Mouse (Mus musculus): ENCODE measurements around the gene Cacnb4. TPM values are rescaled to one million over a fixed set of nuclear protein-coding genes. Genes with fewer than 3 reads are reported as not detected.

Cacnb4 gene
- total RNA-seq, 2 experiments from 2014 or later = 143 to 154 TPM

DNA sequence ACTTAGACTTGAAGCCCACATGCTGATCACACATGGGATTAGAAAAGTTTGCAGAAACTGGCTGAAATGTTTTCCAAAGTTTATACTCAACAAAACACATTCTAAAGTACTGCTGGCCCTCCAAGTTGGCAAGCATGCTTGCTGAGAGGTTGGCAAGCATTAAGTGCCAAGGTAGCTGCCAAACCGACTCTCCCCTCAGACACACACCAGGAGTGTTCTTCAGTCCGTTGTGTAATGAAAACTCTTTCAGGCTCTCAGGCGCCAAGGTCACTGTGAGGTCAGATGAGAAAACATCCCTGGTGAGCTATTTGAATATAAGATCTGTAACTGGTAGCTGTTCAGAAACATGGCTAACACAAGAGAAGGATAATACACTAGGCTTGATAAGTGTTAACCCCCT lies 97.8 kb downstream of the Cacnb4 start:
- intact Hi-C loops (cut with DNase I) = no loop called here

DNA sequence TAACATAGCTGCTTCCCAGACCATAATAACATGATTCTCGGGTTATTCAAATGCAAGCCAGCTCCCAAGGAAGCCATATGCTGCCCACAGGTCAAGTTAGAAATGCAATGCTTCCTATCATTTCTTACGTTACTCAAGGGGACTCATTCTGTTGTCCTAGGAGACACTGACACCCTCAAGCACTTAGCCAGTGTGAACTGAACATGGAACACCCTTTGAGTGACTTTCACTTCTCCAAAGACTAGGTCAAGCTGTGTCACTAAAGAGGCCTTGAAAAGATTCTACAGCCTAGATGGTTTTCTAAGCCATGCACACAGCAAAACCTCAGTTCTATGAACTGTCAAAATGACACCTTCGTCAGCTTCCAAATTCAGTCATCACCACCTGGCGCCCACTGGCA lies 98.9 kb downstream of the Cacnb4 start:
- intact Hi-C loops (cut with DNase I) = no loop called here
- no peak for DNase-seq (ENCODE audit: low spot score in 2 of 2)

More for the DNA sequence above, 97.8 kb downstream of the Cacnb4 start:
- DNase-seq (ENCODE audit: low spot score in 2 of 2) = no peak

DNA sequence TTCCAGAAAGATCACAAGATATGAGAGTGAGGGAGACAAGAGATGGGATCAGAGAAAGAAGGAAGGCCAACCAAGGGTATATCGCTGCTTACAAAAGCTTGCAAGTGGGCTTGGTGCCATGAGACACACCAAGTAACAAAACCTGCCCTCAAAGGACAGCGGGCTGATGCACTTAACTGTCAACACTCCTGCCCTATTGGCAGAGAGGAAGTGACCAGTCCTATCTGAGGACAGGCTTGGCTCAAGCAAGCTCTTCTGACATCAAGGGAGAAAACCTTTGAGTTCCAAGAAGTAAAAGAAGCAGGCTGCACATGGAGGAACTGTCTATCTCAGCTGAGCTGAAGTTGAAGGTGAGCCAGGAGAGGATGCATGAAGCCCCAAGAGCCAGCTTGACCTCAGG lies 100.1 kb downstream of the Cacnb4 start:
- intact Hi-C loops (cut with DNase I) = no loop called here
- no peak for DNase-seq (ENCODE audit: low spot score in 2 of 2)

DNA sequence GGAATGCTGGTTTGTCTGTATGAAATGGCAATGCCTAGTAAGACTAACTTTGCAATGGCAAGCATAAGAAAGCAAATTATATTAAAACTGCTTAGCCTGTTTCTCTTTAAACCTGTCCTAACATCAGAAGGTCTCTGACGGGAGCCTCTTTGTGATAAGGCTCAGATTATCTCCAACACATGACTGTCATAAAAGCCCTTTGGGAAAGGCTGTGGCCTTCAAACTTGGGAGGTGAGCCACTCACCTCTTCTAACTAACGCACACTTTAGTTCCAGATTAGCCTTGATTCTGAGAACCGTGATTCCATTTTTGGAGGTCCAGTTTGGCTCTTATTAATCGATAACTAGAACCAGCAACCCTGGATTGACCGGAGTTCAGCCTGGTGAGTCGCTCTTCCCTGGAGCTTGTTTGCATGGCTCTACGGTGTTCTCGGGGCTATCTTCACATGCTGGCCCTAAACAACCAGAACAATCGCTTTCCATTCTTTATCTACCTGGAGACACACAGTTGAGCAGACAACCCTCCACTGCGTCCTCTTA lies 100.9 kb downstream of the Cacnb4 start:
- intact Hi-C loops (cut with DNase I) = no loop called here
- no peak for DNase-seq (ENCODE audit: low spot score in 2 of 2)

DNA sequence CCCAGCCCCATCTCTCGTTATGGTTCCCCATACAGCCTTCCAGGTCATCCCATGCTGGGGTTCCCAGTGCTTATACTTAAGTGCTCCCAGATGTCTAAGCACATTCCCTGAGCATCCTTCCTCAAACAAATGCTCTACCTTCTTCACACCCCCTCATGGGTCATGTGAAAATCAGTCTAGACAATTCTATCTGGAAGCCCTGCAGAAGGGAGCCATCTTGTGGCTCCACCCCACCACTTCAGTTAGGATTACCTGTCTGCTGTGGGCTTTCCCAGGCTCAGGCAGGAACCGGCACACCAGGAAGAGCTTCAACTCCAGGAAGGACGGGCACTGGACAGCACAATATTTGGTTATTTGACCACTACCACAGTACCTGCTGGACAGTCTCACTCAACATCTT lies 101.7 kb downstream of the Cacnb4 start:
- DNase-seq (ENCODE audit: low spot score in 2 of 2) = no peak
- intact Hi-C loops (cut with DNase I) = no loop called here

DNA sequence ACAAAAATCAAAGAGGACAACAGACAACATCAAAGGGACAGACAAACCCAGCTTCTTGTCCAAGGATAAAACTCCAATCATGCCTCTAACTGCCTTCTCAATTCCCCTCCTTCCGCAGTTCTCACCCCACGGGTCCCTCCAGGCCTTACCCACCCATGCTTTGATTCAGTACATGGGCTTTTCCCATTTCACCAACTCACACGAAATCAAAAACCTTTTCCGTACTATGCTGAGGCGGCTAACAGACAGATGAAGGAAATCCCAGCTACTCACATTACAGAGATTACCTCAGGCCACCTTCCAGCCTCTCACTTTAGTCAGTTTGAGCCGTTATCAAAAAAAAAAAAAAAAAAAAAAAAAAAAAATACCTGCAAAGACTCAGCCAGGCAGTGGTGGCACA lies 104.4 kb downstream of the Cacnb4 start:
- intact Hi-C loops (cut with DNase I) = no loop called here

DNA sequence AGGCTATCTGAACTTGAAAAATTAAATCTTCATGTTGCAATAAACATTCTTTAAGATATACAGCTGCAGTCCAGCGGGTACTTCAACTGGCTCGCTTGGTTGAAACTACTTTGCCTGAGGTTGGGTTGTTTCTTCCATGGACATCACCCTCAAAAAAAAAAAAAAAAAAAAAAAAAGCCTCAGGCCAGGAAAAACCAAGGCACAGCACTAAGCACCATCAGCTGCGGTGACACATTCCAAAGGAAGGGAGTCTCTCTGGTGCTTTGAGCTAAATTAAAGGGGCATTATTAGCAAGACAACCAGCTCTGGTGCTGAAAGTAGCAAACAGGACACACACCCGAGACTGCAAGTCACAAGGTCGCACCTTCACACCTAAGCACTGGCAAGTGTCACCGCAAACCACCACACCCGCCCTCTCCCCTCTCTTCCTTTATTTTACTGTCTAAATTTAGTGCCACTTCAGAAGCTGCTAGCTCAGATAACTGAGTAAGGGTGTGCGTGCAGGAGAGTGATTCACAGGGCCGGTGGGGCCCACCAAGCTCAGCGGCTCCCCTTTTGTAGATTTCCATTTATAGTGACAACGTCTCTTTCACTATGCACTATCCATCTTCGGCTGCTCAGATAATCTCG lies 105.2 kb downstream of the Cacnb4 start:
- no peak for DNase-seq (ENCODE audit: low spot score in 2 of 2)
- intact Hi-C loops (cut with DNase I) = no loop called here

More for the DNA sequence above, 104.4 kb downstream of the Cacnb4 start:
- no peak for DNase-seq (ENCODE audit: low spot score in 2 of 2)

DNA sequence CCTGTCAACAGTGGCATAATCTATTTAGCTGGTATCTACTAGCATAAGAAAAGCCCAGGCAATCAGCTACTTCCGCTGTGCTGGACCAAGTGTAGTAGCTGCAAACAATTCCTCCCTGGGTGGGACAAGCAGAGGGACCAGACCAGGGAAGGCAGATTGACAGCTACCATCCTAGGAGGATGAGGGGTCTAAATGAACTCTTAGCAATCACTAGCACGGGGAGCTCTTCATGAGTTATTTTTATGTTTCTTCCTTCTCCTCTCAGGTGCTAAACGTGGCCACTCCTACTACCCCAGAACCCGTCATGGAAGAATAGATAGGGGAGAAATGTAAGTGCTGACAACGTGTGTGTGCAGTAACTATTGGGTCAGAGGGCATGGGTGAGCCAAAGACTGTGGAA lies 105.8 kb downstream of the Cacnb4 start:
- intact Hi-C loops (cut with DNase I) = no loop called here

DNA sequence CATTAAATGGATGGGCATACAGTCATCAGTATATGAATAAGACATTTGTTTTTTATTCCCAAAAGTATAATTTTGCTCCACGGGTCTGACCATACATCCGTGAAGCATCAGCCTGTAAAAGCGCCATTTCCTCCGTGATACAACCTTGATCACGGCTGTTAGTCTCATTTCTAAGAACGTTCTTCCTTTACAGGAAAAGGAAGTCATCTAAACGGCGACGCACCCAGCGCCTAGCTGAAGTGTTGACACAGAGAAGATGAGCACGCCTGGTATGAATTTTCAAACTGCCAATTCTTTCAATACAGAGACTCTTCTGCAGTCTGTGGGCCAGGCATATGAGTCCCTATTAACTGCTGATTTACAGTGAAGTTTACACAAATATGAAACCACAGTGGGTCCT lies 106.5 kb downstream of the Cacnb4 start:
- DNase-seq (ENCODE audit: low spot score in 2 of 2) = no peak
- intact Hi-C loops (cut with DNase I) = no loop called here

More for the DNA sequence above, 105.8 kb downstream of the Cacnb4 start:
- no peak for DNase-seq (ENCODE audit: low spot score in 2 of 2)

DNA sequence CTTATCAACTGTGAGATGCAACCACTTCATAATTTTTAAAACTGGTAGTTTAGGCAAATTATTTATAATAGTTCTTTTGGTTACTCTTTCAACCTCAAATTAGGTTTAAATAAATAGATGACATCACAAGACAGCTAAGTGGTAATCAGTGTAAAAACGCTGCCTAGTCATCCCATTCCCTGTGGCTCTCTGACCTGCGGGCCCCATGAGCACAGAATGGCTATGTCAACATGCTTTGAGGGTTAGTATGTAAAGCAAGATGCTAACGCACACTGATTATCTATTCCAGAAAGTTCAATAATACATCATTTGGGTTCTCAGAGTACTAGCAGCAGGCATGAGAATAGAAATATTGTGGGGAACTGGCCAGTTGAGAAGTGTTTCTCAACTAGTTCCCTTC lies 108.5 kb downstream of the Cacnb4 start:
- DNase-seq (ENCODE audit: low spot score in 2 of 2) = no peak
- intact Hi-C loops (cut with DNase I) = no loop called here

DNA sequence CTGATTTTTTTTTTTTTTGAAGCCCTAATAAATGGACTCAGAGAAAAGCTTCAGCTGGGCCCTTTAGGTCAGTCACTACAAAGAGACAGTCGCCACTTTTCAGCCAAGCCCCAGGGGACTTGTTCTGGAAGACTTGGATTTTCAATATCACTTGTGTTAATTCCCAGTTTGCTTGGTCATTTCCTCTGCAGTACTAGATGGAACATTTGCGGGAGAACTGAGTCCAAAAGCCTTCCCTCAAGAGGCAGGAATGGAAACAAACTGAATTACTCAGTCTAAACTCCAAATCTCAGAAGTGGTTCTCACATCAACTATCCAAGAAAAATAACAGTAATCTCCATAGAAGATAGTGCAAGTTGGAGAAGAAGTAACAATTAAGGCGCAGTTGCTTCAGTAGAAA lies 109.2 kb downstream of the Cacnb4 start:
- DNase-seq (ENCODE audit: low spot score in 2 of 2) = no peak
- intact Hi-C loops (cut with DNase I) = no loop called here

DNA sequence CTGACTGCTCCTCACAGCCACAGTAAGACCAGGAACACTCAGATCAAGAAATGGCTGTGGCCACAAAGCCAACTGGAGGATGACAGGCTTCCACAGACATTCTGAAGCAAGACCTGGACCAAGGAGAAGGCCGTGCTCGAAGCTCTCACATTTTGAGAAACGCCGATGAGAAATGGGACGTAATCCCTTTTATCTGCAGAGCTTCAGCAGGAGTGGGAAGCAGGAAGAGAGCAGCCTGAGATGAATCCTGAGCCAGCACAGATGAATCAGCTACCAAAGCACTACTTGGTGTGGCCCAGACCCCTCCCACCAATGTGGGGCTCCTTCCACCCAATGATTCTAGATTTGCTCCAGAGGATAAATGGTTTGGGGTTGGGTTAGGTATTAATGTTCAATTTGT lies 113.4 kb downstream of the Cacnb4 start:
- no peak for DNase-seq (ENCODE audit: low spot score in 2 of 2)
- intact Hi-C loops (cut with DNase I) = no loop called here

DNA sequence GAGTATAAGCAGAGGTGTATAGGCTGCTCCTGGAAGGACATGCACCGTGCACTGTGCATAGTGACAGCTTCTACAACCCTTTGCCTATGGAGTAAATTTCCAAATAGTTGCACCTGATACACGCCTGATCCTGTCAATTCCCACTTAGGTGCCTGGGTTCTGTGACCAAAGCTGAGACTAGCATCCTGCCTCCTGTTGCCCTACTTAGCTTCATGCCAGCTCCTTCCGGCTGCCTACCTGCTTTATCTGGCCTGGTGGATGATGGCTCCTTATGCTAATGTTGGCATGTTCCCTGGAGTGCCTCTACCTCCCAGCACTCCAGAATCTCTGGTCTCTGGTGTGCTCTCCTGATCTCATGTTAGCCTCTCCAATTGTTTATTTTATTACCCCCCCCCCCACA lies 114.3 kb downstream of the Cacnb4 start:
- intact Hi-C loops (cut with DNase I) = no loop called here
- no peak for DNase-seq (ENCODE audit: low spot score in 2 of 2)

DNA sequence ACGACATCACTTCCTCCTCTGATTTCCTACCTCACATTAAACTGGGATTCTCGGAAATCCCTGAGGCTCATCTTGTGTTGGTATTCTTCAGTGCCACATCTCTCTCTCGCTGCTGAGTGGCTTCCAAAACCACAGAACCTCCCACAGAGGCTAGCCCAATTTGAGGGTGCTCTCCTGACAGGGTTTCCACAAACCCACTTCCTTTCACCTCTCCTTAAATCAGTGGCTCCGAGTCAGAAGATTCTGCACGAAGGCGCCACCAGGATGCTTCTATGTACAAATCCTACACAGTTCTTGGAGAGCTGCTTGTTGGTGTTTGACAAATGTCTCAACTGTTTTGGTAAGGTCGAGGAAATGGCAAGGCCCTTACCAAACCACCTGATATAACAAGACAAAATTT lies 115.5 kb downstream of the Cacnb4 start:
- DNase-seq (ENCODE audit: low spot score in 2 of 2) = no peak
- intact Hi-C loops (cut with DNase I) = no loop called here

DNA sequence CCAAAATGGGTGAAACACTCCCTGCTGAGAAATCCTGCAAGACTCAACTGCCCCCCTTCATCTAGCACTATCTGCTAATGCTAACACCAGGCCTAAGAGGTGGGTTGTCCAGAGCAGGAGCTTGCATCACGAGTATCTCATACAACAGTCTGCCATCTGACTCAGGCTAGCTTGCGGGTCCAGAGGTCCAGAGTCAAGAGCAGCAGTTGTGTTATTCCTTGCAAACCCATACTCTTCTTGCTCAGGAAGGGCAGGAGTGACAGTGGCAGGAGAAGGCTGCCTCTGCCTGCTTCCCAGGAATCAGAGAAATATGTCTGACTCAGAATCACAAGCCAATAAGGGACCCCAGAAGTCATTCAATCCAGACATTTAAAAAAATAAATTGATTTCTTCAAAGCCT lies 116.4 kb downstream of the Cacnb4 start:
- no peak for DNase-seq (ENCODE audit: low spot score in 2 of 2)
- intact Hi-C loops (cut with DNase I) = no loop called here

DNA sequence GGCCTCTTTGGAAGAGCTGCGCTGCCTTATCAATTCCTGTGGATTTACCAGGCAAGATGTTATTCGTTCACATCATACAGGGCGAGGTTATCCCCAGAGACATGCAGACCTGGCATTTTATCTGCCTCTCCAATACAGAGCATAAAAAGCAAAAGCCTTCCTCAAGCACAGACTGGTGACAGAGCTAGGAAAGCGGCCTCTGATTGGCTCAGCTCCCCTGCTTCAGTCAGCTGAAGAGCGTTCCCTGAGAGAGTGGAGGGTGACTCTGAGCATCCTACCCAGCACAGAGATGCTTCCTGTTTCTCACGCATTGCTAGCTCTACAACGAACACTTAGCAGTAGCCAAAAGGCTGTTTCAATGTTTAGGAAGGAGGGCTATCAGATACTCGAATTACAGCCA lies 118.2 kb downstream of the Cacnb4 start:
- intact Hi-C loops (cut with DNase I) = no loop called here

DNA sequence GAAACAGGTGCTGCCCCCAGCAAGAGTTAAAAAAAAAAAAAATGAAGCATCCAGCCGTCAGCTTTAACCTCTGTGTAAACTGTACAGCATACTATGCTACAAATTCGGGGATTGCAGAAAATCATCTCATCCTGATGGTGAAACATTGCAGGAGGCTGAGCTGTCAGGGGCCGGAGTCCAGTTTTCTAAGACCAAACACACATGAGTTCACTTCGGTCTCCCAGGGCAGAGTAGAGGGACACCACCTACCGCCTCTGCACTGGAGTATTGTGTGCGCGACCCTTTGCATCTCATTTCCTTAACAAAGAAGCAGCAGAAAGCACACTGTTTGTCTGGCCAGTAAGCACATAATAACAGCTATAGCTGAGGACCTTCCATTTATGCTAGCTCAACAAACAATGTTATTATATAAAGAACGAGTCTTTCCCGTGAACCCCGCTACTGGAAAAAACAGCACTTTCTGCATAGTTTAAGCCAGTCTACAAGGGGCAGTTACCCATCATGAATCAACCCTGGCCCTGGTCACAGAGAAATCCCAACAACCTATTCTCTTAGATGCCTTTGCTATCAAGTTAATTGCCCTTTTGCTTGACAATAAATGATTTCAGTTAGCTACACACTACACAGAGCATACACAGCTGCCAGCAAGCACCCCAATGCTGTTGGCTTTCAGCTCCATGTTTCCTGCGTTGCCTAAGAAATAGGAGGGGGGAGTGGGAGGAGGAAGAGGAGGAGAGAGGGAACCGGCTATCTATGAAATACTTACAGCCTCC lies 118.9 kb downstream of the Cacnb4 start:
- intact Hi-C loops (cut with DNase I) = no loop called here
- peak in 1 of 2 experiments; percentile 30 for DNase-seq (ENCODE audit: low spot score in 2 of 2)

More for the DNA sequence above, 118.2 kb downstream of the Cacnb4 start:
- DNase-seq (ENCODE audit: low spot score in 2 of 2) = peak; percentile 73 to 75

DNA sequence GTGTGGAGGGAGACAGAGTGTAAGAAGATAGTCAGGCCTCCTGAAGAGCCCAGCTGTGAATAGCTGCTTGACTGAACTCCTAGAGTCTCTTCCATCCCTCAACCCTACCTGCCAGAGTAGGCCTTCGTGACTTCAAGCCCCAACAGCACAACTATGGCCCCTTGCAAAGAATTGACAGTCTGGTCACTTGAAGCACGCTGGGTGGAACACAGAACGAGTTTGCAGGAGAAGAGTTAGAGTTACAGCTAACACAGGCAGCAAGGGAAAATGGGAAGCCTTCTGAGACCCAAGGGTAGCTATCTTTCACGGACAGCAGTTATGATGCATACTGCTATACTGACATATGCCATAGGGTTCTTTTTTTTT lies 119.7 kb downstream of the Cacnb4 start:
- DNase-seq (ENCODE audit: low spot score in 2 of 2) = no peak
- intact Hi-C loops (cut with DNase I) = no loop called here

DNA sequence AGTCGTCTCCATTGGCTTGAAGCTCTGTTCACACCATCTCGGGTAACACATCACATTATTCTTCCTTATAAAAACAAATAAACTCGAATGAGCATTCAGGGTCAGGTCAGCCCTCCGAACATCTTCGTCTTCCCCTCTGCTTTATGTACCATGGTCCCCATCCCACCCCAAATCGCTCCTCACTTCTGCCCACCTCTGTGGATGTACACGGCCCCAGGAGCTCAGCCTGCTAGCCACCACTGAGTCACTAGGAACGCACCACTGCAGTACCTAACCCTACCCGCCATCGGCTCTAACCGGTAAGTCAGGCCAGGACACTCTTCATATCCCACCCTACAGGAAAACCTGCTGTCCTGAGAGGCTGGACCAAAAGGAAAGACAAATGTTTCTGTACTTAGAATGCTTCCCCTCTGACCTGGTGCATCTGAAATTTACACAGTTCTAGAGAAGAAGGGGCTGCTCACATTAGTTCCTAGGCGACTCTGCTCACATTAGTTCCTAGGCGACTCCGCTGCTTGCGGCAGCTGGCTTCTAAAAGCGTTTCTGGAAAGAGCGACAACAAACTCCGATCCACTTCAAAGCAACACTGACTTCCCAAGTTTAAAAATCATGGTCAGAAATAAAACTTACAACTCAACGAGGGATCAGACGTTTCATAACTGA lies 120.2 kb downstream of the Cacnb4 start:
- intact Hi-C loops (cut with DNase I) = no loop called here
- no peak for DNase-seq (ENCODE audit: low spot score in 2 of 2)

DNA sequence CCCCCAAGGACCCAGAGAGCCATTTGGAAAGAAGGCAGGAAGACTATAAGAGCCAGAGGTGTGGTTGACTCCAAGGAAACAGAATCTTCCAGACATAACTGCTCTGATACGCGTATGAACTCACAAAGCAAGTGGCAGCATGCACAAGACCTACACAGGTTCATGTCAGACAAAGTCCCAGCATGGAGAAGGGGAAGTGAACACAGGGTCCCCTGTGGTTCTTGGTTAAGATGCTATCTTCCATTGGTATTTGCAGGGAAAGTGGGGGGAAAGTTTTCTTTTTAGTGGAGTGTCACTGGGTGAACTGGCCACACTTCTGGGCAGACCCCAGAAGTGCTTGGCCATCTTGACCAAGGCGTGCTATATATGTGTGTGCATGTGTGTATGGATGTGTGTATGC lies 128.2 kb downstream of the Cacnb4 start:
- no peak for DNase-seq (ENCODE audit: low spot score in 2 of 2)
- intact Hi-C loops (cut with DNase I) = no loop called here

DNA sequence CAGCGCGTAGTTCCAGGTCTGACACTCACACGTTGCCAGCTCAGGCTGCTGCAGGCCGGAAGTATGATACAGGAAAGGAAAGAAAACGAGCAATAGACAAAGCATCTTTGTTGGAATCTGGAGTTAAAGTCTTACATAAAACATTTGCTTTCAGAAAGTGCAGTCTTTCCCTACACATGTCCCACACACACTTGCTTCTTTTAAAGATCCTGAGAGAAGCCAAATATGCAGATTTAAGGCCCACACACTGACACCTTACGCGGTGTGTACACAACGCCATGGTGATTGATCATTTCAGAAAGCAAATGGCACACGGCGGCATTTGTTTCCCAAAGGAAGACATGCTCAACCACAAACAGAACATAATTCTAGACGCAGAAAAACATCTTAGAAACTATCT lies 129.3 kb downstream of the Cacnb4 start:
- intact Hi-C loops (cut with DNase I) = no loop called here
- DNase-seq (ENCODE audit: low spot score in 2 of 2) = no peak
